Mouse (Mus musculus) liver, postnatal 0 days (tissue): ENCODE results near the gene Ngef. TPM values are rescaled to one million over a fixed set of nuclear protein-coding genes. Genes with fewer than 3 reads are reported as not detected.
A peak's percentile ranks its signal among the peaks of the same experiment; 100 is the strongest.

Experiments
- ATAC-seq: fragments of 200-750 bp; cut with Nextera tagmentation; 2 replicates; pipeline ENCODE4 v1.8.0; 2017; ENCODE audit warnings: mild to moderate bottlenecking, moderate library complexity
- DNase-seq: peaks from one replicate; pipeline ENCODE4 v3.0.0-alpha.2; 2016
- H3K27ac ChIP-seq: fragments of 300-500 bp; sonication (generic); 2 replicates; pipeline ENCODE4 v1.5.1; 2014; ENCODE audit warnings: antibody characterized with exemption, moderate library complexity, mild to moderate bottlenecking, low read depth
- H3K27me3 ChIP-seq: fragments of 300-500 bp; sonication (generic); 2 replicates; pipeline ENCODE4 v1.6.1; 2014; ENCODE audit warnings: low read length, control low read depth, mixed read lengths; ENCODE audit not compliant: insufficient read depth
- H3K36me3 ChIP-seq: fragments of 300-500 bp; sonication (generic); replicated peaks from 2 replicates; pipeline ENCODE4 v1.6.1; 2014; ENCODE audit warnings: mild to moderate bottlenecking, control low read depth, low read length, moderate library complexity, mixed read lengths; ENCODE audit not compliant: insufficient read depth
- H3K4me1 ChIP-seq: fragments of 300-500 bp; sonication (generic); 2 replicates; pipeline ENCODE4 v1.6.1; 2014; ENCODE audit warnings: antibody characterized with exemption, mild to moderate bottlenecking, control low read depth; ENCODE audit not compliant: insufficient read depth
- H3K4me2 ChIP-seq: fragments of 300-500 bp; sonication (generic); 2 replicates; pipeline ENCODE4 v1.6.1; 2014; ENCODE audit warnings: low read depth, mild to moderate bottlenecking, low read length, moderate library complexity, mixed read lengths
- H3K4me3 ChIP-seq: fragments of 300-500 bp; sonication (generic); 2 replicates; pipeline ENCODE4 v1.5.1; 2014; ENCODE audit warnings: low read depth, low read length
- H3K9ac ChIP-seq: fragments of 300-500 bp; sonication (generic); replicated peaks from 2 replicates; pipeline ENCODE4 v1.6.1; 2014; ENCODE audit warnings: mild to moderate bottlenecking, moderate library complexity
- H3K9me3 ChIP-seq: fragments of 300-500 bp; sonication (generic); 2 replicates; pipeline ENCODE4 v1.6.1; 2016; ENCODE audit warnings: mild to moderate bottlenecking, control low read depth, low read length, mixed read lengths
- CTCF ChIP-seq: sonication (generic); IDR thresholded peaks from 2 replicates; pipeline ENCODE4 v1.5.1; 2016; ENCODE audit warnings: antibody characterized with exemption, low read depth
- EP300 ChIP-seq: IDR thresholded peaks from 2 replicates; pipeline ENCODE4 v1.6.1; 2016; ENCODE audit warnings: antibody characterized with exemption, low read depth, mild to moderate bottlenecking
- WGBS: fragments of 180-500 bp; shearing (Covaris S2); extraction: QIAGEN DNeasy Blood & Tissue Kit; methylation state at CpG from one replicate; pipeline ENCODE4 v1.1.7; 2014; ENCODE audit not compliant: insufficient replicate concordance; 5-methylcytosine and 5-hydroxymethylcytosine counted together
- polyA plus RNA-seq: library from polyadenylated mRNA; unstranded; fragments of >200 nt; fragmentation: Nextera tagmentation; extraction: Ambion mirVana; gene quantifications from 2 replicates; pipeline ENCODE4 v1.2.1, GENCODE M21; 2015

The Ngef gene
- polyA plus RNA-seq, 1 experiment from 2014 or later: 5.6 TPM

DNA sequence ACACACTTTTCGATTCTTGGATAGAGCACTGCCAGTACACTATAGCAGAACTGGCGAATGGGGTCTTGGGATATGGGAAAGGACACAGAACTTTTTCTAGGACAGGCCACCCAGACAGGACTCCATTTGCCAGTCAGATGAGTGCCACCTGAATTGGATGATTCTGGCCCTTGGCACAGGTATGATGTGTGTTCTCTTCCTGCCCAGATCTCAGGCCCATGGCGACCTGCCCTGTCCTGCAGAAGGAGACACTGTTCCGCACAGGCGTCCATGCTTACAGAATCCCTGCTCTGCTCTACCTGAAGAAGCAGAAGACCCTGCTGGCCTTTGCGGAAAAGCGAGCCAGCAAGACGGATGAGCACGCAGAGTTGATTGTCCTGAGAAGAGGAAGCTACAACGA, 21.0 kb upstream of the Ngef start:
- ATAC-seq (no peak), DNase-seq (no peak)
- Histone ChIP-seq H3K9me3 (no peaks in the 10 kb centered on the region), H3K4me2 (no peak overlapping the region), H3K4me3 (no peak overlapping the region), H3K27me3 (no peaks in the 10 kb centered on the region), H3K36me3 (no peaks in the 10 kb centered on the region), H3K27ac (no peak overlapping the region), H3K9ac (no peak overlapping the region), H3K4me1 (no peaks in the 10 kb centered on the region)
- 85% methylated on average over 10 of the region's 10 CpGs for WGBS
- TF ChIP-seq EP300 (no peak), CTCF (no peak)

DNA sequence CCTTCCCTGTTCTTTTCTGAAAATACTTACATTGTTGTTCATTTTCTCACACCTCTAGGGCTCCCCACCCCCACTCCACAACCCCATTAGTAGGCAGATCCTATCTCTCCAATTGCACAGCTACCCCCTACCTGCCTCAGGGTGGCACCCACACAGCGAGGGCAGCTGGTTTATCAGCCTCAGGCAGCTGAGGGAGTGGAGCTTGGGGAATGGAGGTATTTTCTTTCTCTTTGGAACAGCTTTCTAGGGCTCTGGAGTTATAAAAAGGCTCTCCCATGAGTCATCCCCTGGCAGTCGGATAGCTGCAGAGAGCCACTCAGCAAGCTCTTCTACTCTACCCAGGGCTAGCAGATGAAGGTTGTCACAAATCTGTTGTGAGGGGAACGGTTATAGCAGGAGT, 20.6 kb upstream of the Ngef start:
- H3K4me2 ChIP-seq: no peak overlapping the region
- no peak for DNase-seq
- H3K27me3 ChIP-seq: no peaks in the 10 kb centered on the region
- no peak for ATAC-seq
- H3K27ac ChIP-seq: no peak overlapping the region
- H3K9ac ChIP-seq: no peak overlapping the region
- TF ChIP-seq EP300 (no peak), CTCF (no peak)
- H3K36me3 ChIP-seq: no peaks in the 10 kb centered on the region
- no peaks in the 10 kb centered on the region for H3K9me3 ChIP-seq
- WGBS: 52% methylated on average over 3 of the region's 3 CpGs
- H3K4me1 ChIP-seq: no peaks in the 10 kb centered on the region
- H3K4me3 ChIP-seq: no peak overlapping the region

DNA sequence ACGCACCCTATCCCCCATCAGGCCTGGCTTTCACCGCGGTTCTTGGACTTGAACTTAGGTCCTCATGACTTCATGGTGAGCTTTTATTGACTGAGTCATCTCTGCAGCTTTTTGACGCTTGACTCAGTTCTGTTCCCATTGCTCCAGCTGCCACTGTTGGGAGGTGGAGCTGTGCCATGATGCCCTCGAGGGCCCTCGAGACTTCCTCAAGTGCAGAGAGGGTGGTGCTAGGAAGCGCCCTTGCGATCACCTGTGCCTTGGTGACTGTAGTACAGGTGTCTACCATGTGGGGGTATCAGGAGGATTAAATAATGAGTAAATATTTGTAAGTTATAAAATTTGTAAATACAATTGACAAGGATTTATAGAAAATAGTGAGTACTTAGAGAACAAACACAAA, 16.3 kb upstream of the Ngef start:
- no peak for TF ChIP-seq EP300
- TF ChIP-seq CTCF: no peak
- Histone ChIP-seq H3K4me3 (no peak overlapping the region), H3K9ac (no peak overlapping the region), H3K4me1 (no peaks in the 10 kb centered on the region), H3K9me3 (no peaks in the 10 kb centered on the region), H3K36me3 (no peaks in the 10 kb centered on the region), H3K27me3 (no peaks in the 10 kb centered on the region), H3K27ac (no peak overlapping the region), H3K4me2 (no peak overlapping the region)
- 80% methylated on average over 8 of the region's 8 CpGs for WGBS
- ATAC-seq: no peak
- DNase-seq: no peak

DNA sequence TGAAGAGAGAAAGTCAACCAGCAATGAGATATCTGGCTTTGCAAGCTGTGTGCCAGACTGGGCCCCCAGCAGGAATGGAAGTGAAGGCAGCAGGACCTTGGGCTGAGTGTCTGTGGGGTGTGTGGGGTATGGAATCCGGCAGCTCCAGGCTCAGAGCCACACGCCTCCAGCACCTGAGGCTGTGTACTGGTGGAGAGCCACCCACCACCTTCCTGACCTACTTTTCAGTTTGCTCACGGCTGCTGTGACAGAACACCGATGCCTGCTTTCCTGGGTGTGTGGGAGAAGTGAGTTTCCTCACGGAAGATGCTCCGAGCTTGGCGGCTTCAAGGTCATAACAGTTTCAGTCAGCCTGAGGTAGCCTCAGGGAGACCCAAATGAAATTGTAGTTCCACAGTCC, 15.5 kb upstream of the Ngef start:
- H3K4me2 ChIP-seq: no peak overlapping the region
- DNase-seq (no peak), ATAC-seq (no peak)
- no peak for TF ChIP-seq EP300
- TF ChIP-seq CTCF: no peak
- H3K4me3 ChIP-seq: no peak overlapping the region
- no peak overlapping the region for H3K9ac ChIP-seq
- no peaks in the 10 kb centered on the region for H3K27me3 ChIP-seq
- WGBS: 75% methylated on average over 7 of the region's 7 CpGs
- H3K27ac ChIP-seq: no peak overlapping the region
- H3K36me3 ChIP-seq: no peaks in the 10 kb centered on the region
- H3K9me3 ChIP-seq: no peaks in the 10 kb centered on the region
- no peaks in the 10 kb centered on the region for H3K4me1 ChIP-seq

DNA sequence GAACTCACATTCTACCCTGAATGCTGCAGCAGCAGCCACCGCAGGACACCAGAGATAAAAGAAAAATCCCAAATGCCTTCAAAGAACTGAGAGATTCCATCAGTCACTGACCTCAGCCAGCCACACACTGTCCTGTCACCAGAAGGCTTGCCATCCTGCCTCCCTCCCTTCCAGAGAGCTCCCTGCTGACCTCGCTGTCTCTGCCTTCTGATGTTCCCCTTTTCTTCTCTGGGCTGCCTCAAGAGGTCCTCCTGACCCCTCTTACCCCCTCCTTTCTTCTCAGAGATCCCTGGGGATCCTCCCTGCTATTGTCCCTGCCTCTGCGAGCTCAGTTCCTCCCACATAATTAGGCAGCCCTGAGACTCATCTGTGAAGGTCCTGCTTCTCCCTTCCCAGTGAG, 7.2 kb upstream of the Ngef start:
- DNase-seq (no peak), ATAC-seq (no peak)
- no peaks in the 10 kb centered on the region for H3K4me1 ChIP-seq
- no peak overlapping the region for H3K4me2 ChIP-seq
- H3K9me3 ChIP-seq: no peaks in the 10 kb centered on the region
- no peaks in the 10 kb centered on the region for H3K27me3 ChIP-seq
- H3K27ac ChIP-seq: no peak overlapping the region
- H3K36me3 ChIP-seq: no peaks in the 10 kb centered on the region
- H3K4me3 ChIP-seq: no peak overlapping the region
- no peak overlapping the region for H3K9ac ChIP-seq
- TF ChIP-seq EP300 (no peak), CTCF (no peak)
- WGBS: 27% methylated on average over 3 of the region's 3 CpGs

DNA sequence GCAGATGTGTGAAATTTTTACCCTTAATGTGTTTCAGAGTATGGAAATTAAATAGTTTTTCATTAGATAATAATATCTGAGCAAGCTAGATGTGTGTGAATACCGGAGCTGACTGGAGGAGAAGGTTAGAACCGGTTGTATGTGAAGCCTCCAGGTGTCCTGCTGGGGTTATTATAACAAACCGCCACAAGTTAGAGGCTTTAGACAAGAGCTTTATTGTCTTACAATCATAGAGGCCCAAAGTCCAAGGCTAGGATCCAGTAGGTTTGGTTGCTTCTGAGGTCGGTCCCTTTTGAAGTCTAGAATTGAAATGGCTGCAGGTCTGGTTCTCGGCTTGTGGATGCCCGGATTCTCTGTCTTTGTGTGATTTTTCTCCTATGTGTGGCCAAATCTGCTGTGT, 5.3 kb upstream of the Ngef start:
- Histone ChIP-seq H3K4me2 (no peak overlapping the region), H3K36me3 (no peaks in the 10 kb centered on the region), H3K9me3 (no peaks in the 10 kb centered on the region), H3K4me3 (no peak overlapping the region), H3K4me1 (peaks cover 5% of the 10 kb centered on the region; the same call in 1 of the 2 replicates), H3K27ac (no peak overlapping the region), H3K9ac (no peak overlapping the region), H3K27me3 (no peaks in the 10 kb centered on the region)
- no peak for TF ChIP-seq EP300
- TF ChIP-seq CTCF: no peak
- 78% methylated on average over 6 of the region's 6 CpGs for WGBS
- ATAC-seq: no peak
- DNase-seq: no peak

DNA sequence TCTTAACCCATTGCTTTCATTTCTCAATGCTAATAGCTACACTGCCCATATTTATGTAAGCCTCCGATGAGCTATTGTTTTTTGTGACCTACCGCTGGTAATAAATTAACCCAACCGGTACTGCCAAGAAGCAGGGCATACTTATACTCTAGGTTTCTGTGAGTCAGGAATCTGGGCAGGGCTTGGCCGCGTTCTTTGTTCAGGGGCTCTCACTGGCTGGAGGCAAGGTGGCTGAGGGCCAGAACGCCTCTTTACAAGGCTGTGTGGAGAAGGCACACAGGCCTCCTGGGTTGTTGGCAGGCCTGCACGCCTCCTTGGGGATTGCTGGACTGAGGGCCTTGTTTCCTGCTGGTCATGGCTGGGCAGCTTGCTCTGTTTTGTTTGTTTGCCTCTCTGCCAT, 1.1 kb upstream of the Ngef start:
- peak overlapping the region; percentile 96 for H3K27ac ChIP-seq
- ATAC-seq (peak; percentile 44), DNase-seq (peak; percentile 54)
- H3K36me3 ChIP-seq: no peaks in the 10 kb centered on the region
- H3K4me2 ChIP-seq: peak overlapping the region; percentile 52; the same call in 1 of the 2 replicates
- TF ChIP-seq CTCF (no peak), EP300 (no peak)
- H3K4me3 ChIP-seq: no peak overlapping the region
- WGBS: 51% methylated on average over 7 of the region's 7 CpGs
- H3K9ac ChIP-seq: no peak overlapping the region
- no peaks in the 10 kb centered on the region for H3K27me3 ChIP-seq
- H3K9me3 ChIP-seq: no peaks in the 10 kb centered on the region
- H3K4me1 ChIP-seq: peaks cover 5% of the 10 kb centered on the region; the same call in 1 of the 2 replicates
